Mouse (Mus musculus) kidney, postnatal 0 days (tissue): ENCODE results near the gene Nupl2. TPM values are rescaled to one million over a fixed set of nuclear protein-coding genes. Genes with fewer than 3 reads are reported as not detected.

ENCODE experiments used
- ATAC-seq: fragments of 200-750 bp; cut with Nextera tagmentation; replicated peaks from 2 replicates; pipeline ENCODE4 v1.8.0; 2017; ENCODE audit warnings: low read depth, moderate number of reproducible peaks, moderate TSS enrichment, moderate library complexity; ENCODE audit not compliant: low FRiP score
- DNase-seq: peaks from one replicate; pipeline ENCODE4 v3.0.0-alpha.2; 2016; ENCODE audit warnings: low spot score
- H3K27ac ChIP-seq: fragments of 300-500 bp; sonication (generic); 2 replicates; pipeline ENCODE4 v1.5.1; 2014; ENCODE audit warnings: mild to moderate bottlenecking
- H3K27me3 ChIP-seq: fragments of 300-500 bp; sonication (generic); 2 replicates; pipeline ENCODE4 v1.6.1; 2014; ENCODE audit warnings: low read length, mixed read lengths; ENCODE audit not compliant: insufficient read depth
- H3K36me3 ChIP-seq: fragments of 300-500 bp; sonication (generic); 2 replicates; pipeline ENCODE4 v1.6.1; 2014; ENCODE audit warnings: low read length, mixed read lengths; ENCODE audit not compliant: insufficient read depth
- H3K4me1 ChIP-seq: fragments of 300-500 bp; sonication (generic); replicated peaks from 2 replicates; pipeline ENCODE4 v1.6.1; 2014; ENCODE audit warnings: antibody characterized with exemption, low read length, mixed read lengths; ENCODE audit not compliant: insufficient read depth
- H3K4me2 ChIP-seq: fragments of 300-500 bp; sonication (generic); 2 replicates; pipeline ENCODE4 v1.6.1; 2014; ENCODE audit warnings: mild to moderate bottlenecking, low read length, moderate library complexity, mixed read lengths
- H3K4me3 ChIP-seq: fragments of 300-500 bp; sonication (generic); replicated peaks from 2 replicates; pipeline ENCODE4 v1.5.1; 2014; ENCODE audit warnings: low read depth, low read length
- H3K9ac ChIP-seq: fragments of 300-500 bp; sonication (generic); 2 replicates; pipeline ENCODE4 v1.6.1; 2014; ENCODE audit warnings: low read depth, low read length
- H3K9me3 ChIP-seq: fragments of 300-500 bp; sonication (generic); replicated peaks from 2 replicates; pipeline ENCODE4 v1.6.1; 2016; ENCODE audit warnings: low read length, inconsistent platforms, mixed read lengths
- CTCF ChIP-seq: IDR thresholded peaks from 2 replicates; pipeline ENCODE4 v1.5.1; 2016; ENCODE audit warnings: antibody characterized with exemption, low read depth, mild to moderate bottlenecking, moderate library complexity
- WGBS: fragments of 180-500 bp; shearing (Covaris S2); extraction: QIAGEN DNeasy Blood & Tissue Kit; methylation state at CpG from one replicate; pipeline ENCODE4 v1.1.7; 2014; 5-methylcytosine and 5-hydroxymethylcytosine counted together
- polyA plus RNA-seq: library from polyadenylated mRNA; unstranded; fragments of >200 nt; fragmentation: Nextera tagmentation; extraction: Ambion mirVana; gene quantifications from 2 replicates; pipeline ENCODE4 v1.2.1, GENCODE M21; 2015

The Nupl2 gene
- polyA plus RNA-seq, 1 experiment from 2014 or later, result 11.2 TPM

DNA sequence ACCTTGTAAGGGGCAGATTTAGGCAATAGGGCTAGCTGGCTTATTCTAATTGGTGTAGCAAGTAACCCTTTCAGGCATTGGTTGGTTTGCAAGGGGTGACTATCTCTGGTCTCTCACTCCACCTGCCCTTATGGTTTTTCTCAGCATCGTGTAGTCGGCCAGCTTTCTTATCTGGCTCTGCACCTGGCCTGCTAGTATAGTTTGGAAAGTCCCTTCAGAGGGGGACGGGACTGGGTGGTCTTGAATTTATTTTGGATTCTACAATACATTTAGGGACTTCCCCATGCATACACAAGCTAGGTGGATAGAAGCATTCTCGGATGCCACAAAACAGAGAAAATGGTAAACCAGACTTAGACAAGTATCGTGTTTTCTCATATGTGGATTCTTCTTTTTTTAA is 17.8 kb upstream of the Nupl2 start:
- Histone ChIP-seq H3K27ac (no peak overlapping the region), H3K9me3 (no peaks in the 10 kb centered on the region), H3K9ac (no peak overlapping the region), H3K36me3 (peaks cover 34% of the 10 kb centered on the region), H3K4me3 (no peak overlapping the region), H3K4me2 (no peak overlapping the region), H3K27me3 (no peaks in the 10 kb centered on the region), H3K4me1 (no peaks in the 10 kb centered on the region)
- 92% methylated on average over 5 of the region's 5 CpGs for WGBS
- TF ChIP-seq CTCF, result no peak
- ATAC-seq (no peak), DNase-seq (no peak)

- no peaks in the 10 kb centered on the region for H3K27me3 ChIP-seq
- DNase-seq (no peak), ATAC-seq (no peak)
- H3K27ac ChIP-seq, result no peak overlapping the region
- H3K36me3 ChIP-seq, result 0 out of 2 replicates have a peak, but pooled peaks cover 4% of the 10 kb centered on the region
- H3K4me2 ChIP-seq, result no peak overlapping the region
- H3K4me3 ChIP-seq, result no peak overlapping the region
- no peak overlapping the region for H3K9ac ChIP-seq
- H3K4me1 ChIP-seq, result no peaks in the 10 kb centered on the region
- TF ChIP-seq CTCF, result no peak
- H3K9me3 ChIP-seq, result no peaks in the 10 kb centered on the region
These were observed 12.6 kb upstream of the Nupl2 start for GRCm38 (mm10) chr5:24152199-24152598.

GRCm38 (mm10) chr5:24156774-24157173 is 8.0 kb upstream of the Nupl2 start:
- 94% methylated on average over 6 of the region's 6 CpGs for WGBS
- no peak for DNase-seq
- no peak for TF ChIP-seq CTCF
- no peak overlapping the region for H3K9ac ChIP-seq
- H3K27ac ChIP-seq, result no peak overlapping the region
- H3K9me3 ChIP-seq, result no peaks in the 10 kb centered on the region
- no peak overlapping the region for H3K4me2 ChIP-seq
- H3K4me3 ChIP-seq, result no peak overlapping the region
- H3K27me3 ChIP-seq, result no peaks in the 10 kb centered on the region
- H3K4me1 ChIP-seq, result no peaks in the 10 kb centered on the region
- no peak for ATAC-seq
- no peaks in the 10 kb centered on the region for H3K36me3 ChIP-seq

DNA sequence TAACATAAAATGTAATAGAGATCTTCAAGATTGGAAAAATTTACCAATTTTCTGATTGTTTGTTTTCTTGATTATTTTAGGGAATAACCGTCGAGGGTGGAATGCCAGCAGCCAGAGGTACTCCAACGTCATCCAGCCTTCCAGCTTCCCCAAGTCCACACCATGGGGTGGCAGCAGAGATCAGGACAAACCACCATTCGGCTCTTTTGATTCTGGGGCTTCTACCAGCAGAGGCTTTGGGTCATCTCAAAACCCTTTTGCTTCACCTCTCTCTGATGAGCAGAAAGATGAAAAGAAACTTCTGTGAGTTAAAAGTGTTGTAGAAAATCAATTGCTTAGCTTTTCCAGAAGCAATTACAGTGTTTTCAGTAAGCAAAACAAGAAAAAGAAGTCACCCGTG is 2.5 kb downstream of the Nupl2 start:
- H3K9ac ChIP-seq, result no peak overlapping the region
- DNase-seq, result peak; percentile 56
- peaks cover 3% of the 10 kb centered on the region; the same call in 1 of the 2 replicates for H3K4me1 ChIP-seq

DNA sequence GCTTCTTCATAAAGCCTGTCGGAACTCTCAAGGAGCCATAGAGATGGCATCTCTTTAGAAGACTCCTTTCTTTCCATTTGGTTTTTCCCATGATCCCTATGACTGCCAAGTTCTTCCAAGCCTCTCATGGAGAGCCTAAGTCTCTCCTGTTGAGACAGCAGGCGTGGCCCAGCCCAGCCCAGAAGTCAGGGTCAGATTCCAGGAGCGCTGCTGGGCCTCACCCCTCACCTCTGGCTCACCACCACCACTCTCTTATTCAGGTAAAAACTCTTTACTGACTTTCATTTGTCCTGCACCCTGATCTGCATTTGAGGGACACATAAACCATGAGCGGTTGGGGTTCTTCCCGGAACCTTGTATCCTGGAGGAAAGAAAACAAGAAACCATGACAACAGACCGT is 5.1 kb downstream of the Nupl2 start:
- no peak overlapping the region for H3K9ac ChIP-seq
- H3K4me3 ChIP-seq, result no peak overlapping the region
- DNase-seq, result no peak
- 94% methylated on average over 6 of the region's 6 CpGs for WGBS
- H3K4me1 ChIP-seq, result 0 out of 2 replicates have a peak, but pooled peaks cover 3% of the 10 kb centered on the region
- no peaks in the 10 kb centered on the region for H3K9me3 ChIP-seq
- H3K27me3 ChIP-seq, result no peaks in the 10 kb centered on the region
- no peak for ATAC-seq
- TF ChIP-seq CTCF, result no peak
- no peak overlapping the region for H3K4me2 ChIP-seq
- no peak overlapping the region for H3K27ac ChIP-seq
- H3K36me3 ChIP-seq, result peaks cover 12% of the 10 kb centered on the region; the same call in 1 of the 2 replicates

More for the DNA sequence above, 2.5 kb downstream of the Nupl2 start:
- Histone ChIP-seq H3K4me3 (no peak overlapping the region), H3K27me3 (no peaks in the 10 kb centered on the region), H3K4me2 (no peak overlapping the region), H3K27ac (no peak overlapping the region), H3K9me3 (no peaks in the 10 kb centered on the region), H3K36me3 (0 out of 2 replicates have a peak, but pooled peaks cover 5% of the 10 kb centered on the region)
- 49% methylated on average over 5 of the region's 5 CpGs for WGBS
- ATAC-seq, result no peak
- peak; percentile 51; the same call in 1 of the 2 replicates for TF ChIP-seq CTCF

GRCm38 (mm10) chr5:24172092-24172491 is 7.3 kb downstream of the Nupl2 start:
- Histone ChIP-seq H3K4me1 (no peaks in the 10 kb centered on the region), H3K27ac (no peak overlapping the region), H3K36me3 (peaks cover 12% of the 10 kb centered on the region; the same call in 1 of the 2 replicates), H3K4me3 (no peak overlapping the region), H3K9ac (no peak overlapping the region), H3K9me3 (no peaks in the 10 kb centered on the region), H3K4me2 (no peak overlapping the region), H3K27me3 (no peaks in the 10 kb centered on the region)
- ATAC-seq (no peak), DNase-seq (no peak)
- no peak for TF ChIP-seq CTCF

GRCm38 (mm10) chr5:24181514-24182295 is 16.9 kb downstream of the Nupl2 start:
- Histone ChIP-seq H3K9me3 (no peaks in the 10 kb centered on the region), H3K36me3 (peaks cover 25% of the 10 kb centered on the region), H3K4me2 (no peak overlapping the region), H3K27ac (no peak overlapping the region), H3K9ac (no peak overlapping the region), H3K4me1 (no peaks in the 10 kb centered on the region), H3K4me3 (no peak overlapping the region), H3K27me3 (no peaks in the 10 kb centered on the region)
- ATAC-seq (no peak), DNase-seq (no peak)
- TF ChIP-seq CTCF, result no peak
- WGBS, result 83% methylated on average over 16 of the region's 16 CpGs
